Mouse (Mus musculus): Measurements from ENCODE around the gene Clec4n.
"Not testable (repeated sequence)": the region's sequence is repeated elsewhere in the genome, so short reads cannot be mapped to it uniquely, and the experiment has no call there.

Gene Clec4n

GRCm38 (mm10) chr6:123229644-123230043, at the start of gene Clec4n:
Gene Clec4n (plus strand): TSS chr6:123229843.
- POLR2A ChIA-PET, result interaction anchor here in 1 of 4 experiments (0.6 kb wide), 1 partner anchor 622 kb away, joined by 3 read pairs; no protein-coding TSS in a partner anchor
- CTCF ChIA-PET, result no interaction called here

DNA sequence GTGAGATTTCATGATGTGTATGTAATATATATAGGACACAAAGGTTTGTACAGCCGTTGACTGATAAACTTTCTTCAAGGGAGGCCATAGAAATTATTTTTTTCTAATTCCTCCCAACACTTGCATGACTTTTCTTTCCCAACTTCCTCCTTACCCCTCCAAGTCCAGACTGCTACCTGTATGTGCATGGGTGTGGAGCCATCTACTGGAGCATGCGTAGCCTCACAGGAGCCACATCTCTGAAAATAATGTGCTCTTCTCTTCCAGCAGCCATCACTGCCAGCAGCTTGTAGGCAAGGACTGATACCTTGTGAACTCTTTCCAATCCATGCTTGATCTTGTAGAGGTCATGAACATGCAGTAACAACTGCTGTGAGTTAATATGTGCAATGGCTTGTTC, 44.8 kb upstream of the Clec4n start:
- POLR2A ChIA-PET, result interaction anchor here in 1 of 4 experiments (0.6 kb wide), 1 partner anchor 294 kb away, joined by 3 read pairs; no protein-coding TSS in a partner anchor
- CTCF ChIA-PET, result interaction anchor here in 2 of 4 experiments (0.6 to 1.1 kb wide), 3 partner anchors 78 to 293 kb away, joined by 3 to 8 read pairs (median 4); no protein-coding TSS in a partner anchor

GRCm38 (mm10) chr6:123207187-123208076, 22.2 kb upstream of the Clec4n start:
- CTCF ChIA-PET, result no interaction called here
- POLR2A ChIA-PET, result no interaction called here

DNA sequence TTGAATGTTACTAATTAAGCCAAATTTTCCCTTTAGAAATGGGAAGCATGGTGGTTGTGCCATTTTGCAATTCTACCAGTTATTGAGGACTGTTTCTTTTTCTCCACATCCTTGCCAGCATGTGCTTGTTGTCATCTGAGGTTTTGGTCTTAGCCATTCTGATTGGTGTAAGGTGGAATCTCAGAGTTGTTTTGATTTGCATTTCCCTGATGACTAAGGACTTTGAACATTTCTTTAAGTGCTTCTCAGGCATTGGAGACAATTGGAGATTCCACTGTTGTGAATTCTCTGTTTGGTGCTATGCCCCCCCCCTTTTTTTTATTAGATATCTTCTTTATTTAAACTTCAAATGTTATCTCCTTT, 21.6 kb upstream of the Clec4n start:
- CTCF ChIA-PET, POLR2A ChIA-PET: not testable (repeated sequence)

DNA sequence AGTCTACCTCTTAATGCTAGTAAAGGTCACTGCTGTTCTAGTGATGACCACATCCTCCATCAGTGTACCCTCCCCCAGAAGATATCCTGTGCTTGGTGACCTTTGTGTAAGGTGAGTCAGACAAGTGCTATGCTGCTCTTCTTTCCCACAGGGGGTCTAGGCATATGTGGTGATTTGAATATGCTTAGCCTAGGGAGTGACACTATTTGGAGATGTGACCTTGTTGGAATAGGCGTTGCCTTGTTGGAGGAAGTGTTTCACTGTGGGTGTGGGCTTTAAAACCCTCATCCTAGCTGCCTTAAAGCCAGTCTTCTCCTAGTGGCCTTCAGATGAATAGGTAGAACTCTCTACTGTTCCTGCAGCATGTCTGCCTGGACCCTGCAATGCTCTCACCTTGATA, 17.9 kb upstream of the Clec4n start:
- CTCF ChIA-PET, result no interaction called here
- POLR2A ChIA-PET, result no interaction called here

DNA sequence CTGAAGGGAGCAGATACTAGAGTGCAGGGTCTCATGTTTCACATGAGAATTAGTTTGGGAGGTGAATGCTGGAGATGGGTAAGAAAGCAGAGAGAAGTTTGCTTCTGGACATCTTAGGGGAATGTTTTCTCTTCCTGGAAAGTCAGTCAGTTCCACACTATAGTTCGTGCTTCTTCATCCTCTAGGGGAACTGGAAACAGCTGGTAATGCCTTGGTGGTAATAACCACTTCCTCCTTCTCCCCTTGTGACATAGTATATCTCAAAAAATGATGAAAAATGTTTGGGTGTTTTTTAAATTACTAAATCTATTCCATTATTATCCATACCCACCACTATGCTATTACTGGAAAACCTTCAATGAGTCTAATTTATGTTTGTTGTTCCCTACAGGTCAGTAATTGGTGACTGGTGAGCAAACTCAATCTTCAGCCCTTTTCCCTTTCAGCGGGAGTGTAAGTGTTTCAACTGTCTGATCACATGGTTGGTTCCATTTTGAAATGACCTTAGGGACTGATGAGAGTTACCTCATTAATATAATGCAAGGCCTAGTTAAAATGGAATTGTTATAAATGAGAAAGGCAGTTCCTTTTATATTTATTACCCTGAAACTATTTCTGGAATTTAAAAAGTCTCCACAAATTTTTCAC, 2.0 kb upstream of the Clec4n start:
- CTCF ChIA-PET, result no interaction called here
- POLR2A ChIA-PET, result no interaction called here

DNA sequence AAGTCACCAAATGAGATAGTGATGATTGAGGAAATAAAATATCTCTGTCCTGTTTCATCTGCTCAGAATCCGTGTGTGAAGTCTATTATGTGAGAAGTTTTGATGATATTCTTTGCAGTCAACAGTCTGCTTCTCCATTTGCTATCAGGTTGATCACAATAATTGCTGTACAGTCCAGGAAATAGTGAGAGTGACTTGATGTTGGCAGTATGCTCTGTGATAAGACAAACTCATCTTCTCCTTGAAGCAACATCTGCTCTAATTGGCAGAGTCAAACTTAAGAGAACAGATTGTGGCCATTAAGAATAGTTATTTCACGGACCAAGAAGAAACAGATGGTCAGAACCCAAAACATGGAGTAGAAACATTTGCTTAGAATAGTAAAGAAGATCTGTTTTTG, 1.5 kb downstream of the Clec4n start:
- ChIA-PET POLR2A (no interaction called here), CTCF (no interaction called here)

DNA sequence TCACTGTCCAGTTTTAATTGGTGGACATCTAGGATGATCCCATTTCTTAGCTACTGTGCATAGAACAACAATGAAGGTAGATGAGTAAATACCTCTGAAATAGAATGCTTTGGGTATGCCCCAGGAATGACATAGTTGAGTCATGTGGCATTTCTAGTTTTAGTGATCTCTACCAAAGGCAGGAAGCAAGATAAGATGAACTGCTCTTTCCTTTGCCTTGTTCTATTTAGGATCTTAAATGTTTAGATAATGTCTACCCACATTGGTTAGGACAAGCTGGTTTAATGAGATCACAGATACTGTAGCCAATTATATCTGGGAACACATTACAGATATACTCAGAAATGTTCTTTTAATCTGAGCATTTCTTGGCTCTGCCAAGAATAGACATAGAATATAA, 7.9 kb downstream of the Clec4n start:
- ChIA-PET POLR2A (no interaction called here), CTCF (no interaction called here)

GRCm38 (mm10) chr6:123244201-123244600, 14.6 kb downstream of the Clec4n start:
- ChIA-PET CTCF (no interaction called here), POLR2A (no interaction called here)

- CTCF ChIA-PET, result interaction anchor here in 1 of 4 experiments (0.6 kb wide), 1 partner anchor 357 kb away, joined by 3 read pairs; no protein-coding TSS in a partner anchor
- POLR2A ChIA-PET, result not testable (repeated sequence)
Measured at GRCm38 (mm10) chr6:123248862-123249261, 19.2 kb downstream of the Clec4n start.

- ChIA-PET POLR2A (no interaction called here), CTCF (no interaction called here)
Measured at GRCm38 (mm10) chr6:123252735-123253134, 23.1 kb downstream of the Clec4n start.

DNA sequence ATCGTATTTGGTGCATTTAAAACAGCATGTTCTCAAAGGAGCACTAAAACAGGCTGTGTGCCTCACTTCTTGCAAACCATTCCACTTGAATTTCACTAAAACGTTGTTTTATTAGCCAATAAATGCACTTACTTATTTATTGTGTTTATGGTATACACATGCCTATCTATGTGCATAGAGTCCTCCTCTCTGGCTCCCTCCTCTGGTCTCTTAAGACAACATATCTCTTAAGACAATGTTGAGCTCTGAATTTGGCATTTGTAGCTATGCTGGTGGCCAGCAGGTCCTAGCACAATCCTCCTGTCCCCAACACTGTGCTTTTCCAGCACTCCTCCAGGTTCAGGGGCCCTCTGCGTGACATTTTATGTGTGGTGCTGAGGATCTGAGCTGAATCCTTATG, 29.3 kb downstream of the Clec4n start:
- ChIA-PET POLR2A (interaction anchor here in 1 of 4 experiments (0.5 to 0.6 kb wide), 2 partner anchors 380 to 1948 kb away, joined by 3 read pairs; no protein-coding TSS in a partner anchor), CTCF (interaction anchor here (0.5 to 1.0 kb wide), 7 partner anchors 294 to 1385 kb away, joined by 3 to 6 read pairs (median 3); no protein-coding TSS in a partner anchor)

DNA sequence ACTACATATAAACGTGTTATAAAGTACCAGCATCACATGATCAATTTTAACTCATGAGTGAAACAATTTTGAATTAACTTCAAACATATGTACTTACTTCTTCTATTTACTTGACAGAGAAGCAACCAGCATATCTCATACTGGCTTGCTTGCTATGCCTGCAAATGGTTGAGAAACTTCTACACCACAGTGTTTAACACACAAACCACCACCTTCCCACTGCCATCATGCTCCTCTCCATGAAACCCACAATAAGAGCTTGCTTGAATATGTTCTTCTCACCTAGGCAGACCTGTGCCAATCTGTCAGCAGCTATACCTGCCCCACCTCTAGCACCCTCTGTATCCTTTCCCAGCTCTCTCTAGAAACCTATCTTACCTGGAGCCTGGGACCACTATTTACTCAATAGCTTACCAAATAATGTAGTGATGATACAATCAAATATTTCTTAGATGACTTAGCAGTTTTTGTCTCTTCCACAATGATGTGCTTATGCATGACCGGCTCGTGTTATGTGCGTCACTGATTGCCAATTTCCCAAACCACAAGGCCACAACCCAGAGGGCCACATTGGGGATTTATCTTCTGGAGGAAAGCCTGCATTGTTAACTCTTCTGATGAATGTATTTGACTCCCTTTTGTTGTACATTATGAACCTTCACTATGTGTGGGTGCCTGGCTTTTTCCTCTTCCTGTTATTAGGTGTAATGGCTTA, 30.4 kb downstream of the Clec4n start:
- CTCF ChIA-PET, result no interaction called here
- POLR2A ChIA-PET, result no interaction called here

DNA sequence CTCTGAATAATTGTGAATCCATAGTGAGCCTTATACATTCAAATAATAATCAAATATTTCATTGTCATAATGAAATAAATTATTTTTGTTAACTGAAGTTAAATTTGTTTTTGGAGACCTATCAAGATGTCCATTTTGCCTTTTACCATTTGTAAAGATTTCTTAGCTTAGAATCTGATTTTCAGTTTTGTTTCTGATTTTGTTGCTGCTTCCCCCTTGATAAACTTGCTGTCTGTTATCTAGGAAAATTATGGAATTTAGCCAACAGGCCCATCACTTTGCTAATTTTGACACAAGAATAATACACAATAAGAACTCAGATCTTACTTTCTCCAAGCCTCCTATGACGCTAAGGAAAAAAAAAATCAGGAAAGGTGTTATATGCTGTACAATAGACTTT, 31.2 kb downstream of the Clec4n start:
- CTCF ChIA-PET, result no interaction called here

DNA sequence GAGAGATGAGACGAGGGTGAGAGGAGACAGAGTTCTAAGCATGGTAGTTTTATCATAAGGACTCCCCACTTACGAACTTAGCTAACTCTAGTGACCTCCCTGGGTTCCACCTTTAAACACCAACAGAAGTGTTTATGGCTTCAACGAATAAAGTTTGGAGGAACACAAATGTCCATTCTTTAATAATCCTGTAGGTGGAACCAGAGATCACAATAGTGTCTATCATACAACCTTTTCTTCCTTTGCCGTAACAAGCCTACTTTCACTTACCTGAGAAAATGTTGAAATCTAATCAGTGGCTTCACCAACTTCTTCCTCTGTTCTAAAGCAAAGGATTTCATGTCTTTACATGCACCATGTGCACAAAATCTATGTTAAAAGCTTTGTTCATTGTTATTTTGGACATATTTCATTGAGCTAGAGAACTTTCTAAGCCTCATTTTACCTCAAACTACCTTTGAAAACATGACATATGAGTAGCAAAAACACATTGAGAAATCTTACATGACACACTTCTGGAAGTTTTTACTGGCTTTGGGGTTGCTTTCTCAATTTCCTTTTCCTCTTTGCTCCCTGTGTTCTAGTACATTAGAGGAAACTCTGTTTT, 32.0 kb downstream of the Clec4n start, which contains the start of gene Clec4d:
Gene Clec4d, plus strand, starts transcription at position 557 of the 607 bp plus-strand sequence.
- POLR2A ChIA-PET, result no interaction called here
- CTCF ChIA-PET, result no interaction called here

More for the DNA sequence above, 31.2 kb downstream of the Clec4n start:
- POLR2A ChIA-PET, result interaction anchor here in 1 of 4 experiments (0.6 kb wide), 1 partner anchor 999 kb away, joined by 5 read pairs; no protein-coding TSS in a partner anchor

- POLR2A ChIA-PET, result no interaction called here
- CTCF ChIA-PET, result no interaction called here
Measured at GRCm38 (mm10) chr6:123264194-123264593, 34.6 kb downstream of the Clec4n start.

GRCm38 (mm10) chr6:123265809-123266208, 36.2 kb downstream of the Clec4n start:
- ChIA-PET CTCF (no interaction called here), POLR2A (no interaction called here)

DNA sequence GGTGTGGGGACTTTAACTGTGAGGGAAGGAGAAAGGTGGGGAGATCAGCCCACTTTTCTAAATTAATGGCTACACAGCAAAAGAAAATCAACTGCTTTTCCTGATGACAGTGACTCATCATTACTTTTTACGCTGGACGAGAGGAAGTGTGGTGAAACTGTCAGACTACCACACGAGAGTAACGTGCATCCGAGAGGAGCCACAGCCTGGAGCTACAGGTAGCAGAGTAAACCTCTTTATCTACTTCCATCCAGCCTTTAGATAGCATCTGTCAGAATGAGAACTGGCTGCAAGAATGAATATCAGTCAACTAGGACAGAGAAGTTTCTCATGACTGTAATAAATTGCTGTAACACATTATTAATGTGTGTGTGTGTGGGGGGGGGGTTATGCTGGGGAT, 37.3 kb downstream of the Clec4n start:
- CTCF ChIA-PET, result no interaction called here
- POLR2A ChIA-PET, result no interaction called here

- ChIA-PET CTCF (no interaction called here), POLR2A (no interaction called here)
Measured at GRCm38 (mm10) chr6:123279443-123279842, 49.8 kb downstream of the Clec4n start.

GRCm38 (mm10) chr6:123286311-123286710, 56.7 kb downstream of the Clec4n start:
- ChIA-PET CTCF (no interaction called here), POLR2A (no interaction called here)

Data from embryonic stem cell, embryonic (primary cell).